Mouse (Mus musculus): ENCODE measurements around the gene Wdr48. TPM values are rescaled to one million over a fixed set of nuclear protein-coding genes. Genes with fewer than 3 reads are reported as not detected.

Wdr48 gene
- polyA plus RNA-seq (2021; fragmentation: Nextera tagmentation), result 29.1 and 30.4 TPM in 2 replicates
- long read RNA-seq, experiment 1, transcript Wdr48-201 (19 exons, 3,845 nt), result major isoform, 165 of 207 reads
- long read RNA-seq, experiment 1, partial matches to known transcripts, result 29 of 207 reads
- long read RNA-seq, experiment 1, other reads (novel, unspliced or antisense), result 12 of 207 reads
- long read RNA-seq, experiment 2, transcript Wdr48-201 (19 exons, 3,845 nt), result major isoform, 12 of 48 reads
- long read RNA-seq, experiment 2, partial matches to known transcripts, result 25 of 48 reads
- long read RNA-seq, experiment 2, other reads (novel, unspliced or antisense), result 9 of 48 reads

GRCm38 (mm10) chr9:119894339-119895009, at the start of gene Wdr48:
TSS of gene Wdr48 (plus strand) at chr9:119894878.

DNA sequence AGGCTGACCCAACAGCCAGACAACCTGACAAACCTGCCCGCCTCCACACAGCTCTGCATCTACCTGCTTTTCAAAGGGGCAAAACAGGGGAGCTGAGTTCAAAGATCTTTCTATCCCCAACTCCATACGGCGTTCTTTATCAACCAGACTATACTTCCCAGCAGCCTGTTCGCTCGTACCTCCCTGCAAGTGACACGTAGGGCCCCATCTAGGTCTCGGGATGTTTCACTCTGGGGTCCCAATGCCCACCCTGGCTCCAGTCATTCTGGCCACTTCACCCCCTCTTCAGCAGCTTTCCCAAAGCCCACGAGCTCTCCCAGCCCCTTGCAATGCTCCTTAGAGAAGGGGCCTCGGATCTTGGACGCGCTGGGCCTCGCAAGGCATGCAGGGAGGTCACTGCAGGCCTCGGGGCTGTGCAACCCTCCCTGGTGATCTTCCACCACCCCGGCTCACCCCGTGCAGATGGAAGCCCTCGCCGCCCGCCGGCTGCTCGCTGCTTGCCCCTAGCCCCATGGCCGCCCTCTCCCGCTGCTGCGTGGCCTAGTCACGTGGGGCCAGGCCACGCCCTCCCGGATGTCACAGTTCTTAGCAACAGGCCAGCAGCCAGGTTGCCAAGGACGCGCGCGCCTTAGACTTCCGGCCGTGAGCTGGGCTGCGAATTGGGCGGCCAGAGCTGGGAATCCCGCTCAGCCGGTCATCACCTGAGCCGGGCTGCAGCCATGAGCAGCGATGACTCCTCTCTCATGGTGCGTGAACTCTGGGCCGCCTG, 42.5 kb downstream of the Wdr48 start, which contains the start of the genes Gorasp1 and Ttc21a:
TSS of gene Gorasp1 (minus strand) at position 561 of the 769 bp plus-strand sequence.
TSS of gene Ttc21a (plus strand) at position 602 of the 769 bp plus-strand sequence.

Other genes starting within 250 kb of the Wdr48 start
- 0.10 and 0.11 TPM in 2 replicates for gene Scn10a, start 175.6 kb upstream of the Wdr48 start, polyA plus RNA-seq (2021; fragmentation: Nextera tagmentation)
- gene Scn11a, start 69.4 kb upstream of the Wdr48 start, polyA plus RNA-seq (2021; fragmentation: Nextera tagmentation), result 0.04 TPM in 2 replicates
- 12.5 and 14.3 TPM in 2 replicates for gene Gorasp1, start 42.7 kb downstream of the Wdr48 start, polyA plus RNA-seq (2021; fragmentation: Nextera tagmentation)
- gene Ttc21a, start 42.7 kb downstream of the Wdr48 start, polyA plus RNA-seq (2021; fragmentation: Nextera tagmentation), result 0.19 and 0.27 TPM in 2 replicates
- gene Csrnp1, start 89.8 kb downstream of the Wdr48 start, polyA plus RNA-seq (2021; fragmentation: Nextera tagmentation), result 2.5 and 3.1 TPM in 2 replicates
- 0.03 and 0.04 TPM in 2 replicates for gene Xirp1, start 128.7 kb downstream of the Wdr48 start, polyA plus RNA-seq (2021; fragmentation: Nextera tagmentation)
- 35.2 and 39.9 TPM in 2 replicates for gene Cx3cr1, start 175.0 kb downstream of the Wdr48 start, polyA plus RNA-seq (2021; fragmentation: Nextera tagmentation)
- not detected in 2 replicates for gene Ccr8, start 197.2 kb downstream of the Wdr48 start, polyA plus RNA-seq (2021; fragmentation: Nextera tagmentation)
- 17.3 and 24.6 TPM in 2 replicates for gene Slc25a38, start 215.5 kb downstream of the Wdr48 start, polyA plus RNA-seq (2021; fragmentation: Nextera tagmentation)
- gene Rpsa, start 232.8 kb downstream of the Wdr48 start, polyA plus RNA-seq (2021; fragmentation: Nextera tagmentation), result 541 and 675 TPM in 2 replicates